Mouse (Mus musculus) ES-E14 (cell line): ENCODE results near the gene Lim2. TPM values are rescaled to one million over a fixed set of nuclear protein-coding genes. Genes with fewer than 3 reads are reported as not detected.

ENCODE experiments used
- DNase-seq: peaks from one replicate; pipeline ENCODE4 v3.0.0-alpha.2; 2013; ENCODE audit warnings: low read depth, low spot score
- H3K27ac ChIP-seq: 2 replicates; pipeline ENCODE4 v1.5.1; 2012; ENCODE audit warnings: low read depth, mild to moderate bottlenecking, low read length, moderate library complexity, mixed read lengths; ENCODE audit not compliant: poor library complexity, insufficient read depth, severe bottlenecking
- H3K36me3 ChIP-seq: 2 replicates; pipeline ENCODE4 v1.6.1; 2012; ENCODE audit warnings: mild to moderate bottlenecking, low read length, moderate library complexity, mixed read lengths; ENCODE audit not compliant: control insufficient read depth, poor library complexity, insufficient read depth, severe bottlenecking
- H3K4me1 ChIP-seq, 2 experiments: fragments of 150-350 bp in 1 of 2; sonication (generic) in 1 of 2; 2 replicates each; pipeline ENCODE4 v1.6.1; 2012; ENCODE audit warnings: low read length in 2 of 2, mild to moderate bottlenecking in 1 of 2, mixed read lengths in 1 of 2; ENCODE audit not compliant: control insufficient read depth in 2 of 2, insufficient read depth in 2 of 2, poor library complexity in 1 of 2
- H3K4me3 ChIP-seq, 2 experiments: fragments of 150-350 bp in 1 of 2; sonication (generic) in 1 of 2; 2 replicates each; pipeline ENCODE4 v1.5.1; 2012; ENCODE audit warnings: low read length in 2 of 2, low read depth in 1 of 2, mild to moderate bottlenecking in 1 of 2, mixed read lengths in 1 of 2; ENCODE audit not compliant: insufficient read depth in 1 of 2, poor library complexity in 1 of 2, severe bottlenecking in 1 of 2
- H3K9ac ChIP-seq: 2 replicates; pipeline ENCODE4 v1.6.1; 2012; ENCODE audit warnings: low read depth, mild to moderate bottlenecking, low read length, mixed read lengths; ENCODE audit not compliant: poor library complexity, insufficient read depth, severe bottlenecking
- H3K9me3 ChIP-seq: fragments of 150-350 bp; sonication (generic); 2 replicates; pipeline ENCODE4 v1.6.1; 2012; ENCODE audit warnings: low read depth, mild to moderate bottlenecking, low read length; ENCODE audit not compliant: control insufficient read depth, insufficient read depth
- CHD2 ChIP-seq: IDR thresholded peaks from 2 replicates; pipeline ENCODE4 v1.6.1; 2014; ENCODE audit warnings: mild to moderate bottlenecking, low read depth, low read length, inconsistent platforms
- HCFC1 ChIP-seq: IDR thresholded peaks from 2 replicates; pipeline ENCODE4 v1.6.1; 2012; ENCODE audit warnings: low read length, inconsistent platforms, borderline replicate concordance; ENCODE audit not compliant: insufficient read depth
- MAFK ChIP-seq: IDR thresholded peaks from 2 replicates; pipeline ENCODE4 v1.6.1; 2014; ENCODE audit warnings: mild to moderate bottlenecking, low read depth, low read length, inconsistent platforms; ENCODE audit not compliant: insufficient read depth
- ZC3H11A ChIP-seq: IDR thresholded peaks from 2 replicates; pipeline ENCODE4 v1.6.1; 2012; ENCODE audit warnings: low read depth, mild to moderate bottlenecking, inconsistent platforms, low read length, borderline replicate concordance
- ZNF384 ChIP-seq: IDR thresholded peaks from 2 replicates; pipeline ENCODE4 v1.6.1; 2012; ENCODE audit warnings: low read depth, low read length, inconsistent platforms
- in situ Hi-C, 2 experiments: fragments of 600-800 bp; cut with MboI; formaldehyde crosslinking; loops; one replicate each; pipeline ENCODE4 v1.15.1; 2025; ENCODE audit warnings: low sequenced_read_pairs in 2 of 2, inconsistent platforms in 1 of 2; ENCODE audit not compliant: unreplicated experiment in 2 of 2
- total RNA-seq: library from RNA; depleted of rRNA; stranded (reverse); fragments of 300-350 nt; gene quantifications from 2 replicates; pipeline ENCODE4 v1.2.3, GENCODE M21; 2012

Lim2 gene
- total RNA-seq, 1 experiment, result 1.1 TPM

GRCm38 (mm10) chr7:43432891-43433290, 5.4 kb downstream of the Lim2 start:
- H3K36me3 ChIP-seq, result no peaks in the 10 kb centered on the region
- H3K9ac ChIP-seq, result no peak overlapping the region
- no peak for TF ChIP-seq ZC3H11A
- no peak for TF ChIP-seq HCFC1
- no peak for TF ChIP-seq MAFK
- no peak for TF ChIP-seq CHD2
- no peak for TF ChIP-seq ZNF384
- H3K27ac ChIP-seq, result no peak overlapping the region
- in situ Hi-C loops, result no loop called here
- peaks cover 4 to 12% of the 10 kb centered on the region in 2 experiments; a peak in 3 of 4 replicates for H3K4me1 ChIP-seq
- no peak overlapping the region for H3K4me3 ChIP-seq
- no peaks in the 10 kb centered on the region for H3K9me3 ChIP-seq
- no peak for DNase-seq

- in situ Hi-C loops, result no loop called here
- TF ChIP-seq MAFK (no peak), HCFC1 (no peak)
- Histone ChIP-seq H3K4me1 (peaks cover 4 to 10% of the 10 kb centered on the region in 2 experiments; a peak in 3 of 4 replicates), H3K9ac (no peak overlapping the region), H3K9me3 (no peaks in the 10 kb centered on the region), H3K4me3 (no peak overlapping the region), H3K27ac (no peak overlapping the region), H3K36me3 (no peaks in the 10 kb centered on the region)
- no peak for DNase-seq
Observed at GRCm38 (mm10) chr7:43434676-43435075, 7.2 kb downstream of the Lim2 start.

- Histone ChIP-seq H3K4me1 (peaks cover 4 to 7% of the 10 kb centered on the region in 2 experiments; a peak in 3 of 4 replicates), H3K9ac (no peak within 1 kb of the TSS), H3K4me3 (no peak within 1 kb of the TSS), H3K36me3 (no peaks in the 10 kb centered on the region), H3K27ac (no peak within 1 kb of the TSS), H3K9me3 (no peaks in the 10 kb centered on the region)
- no peak for DNase-seq
- TF ChIP-seq ZC3H11A (no peak), CHD2 (no peak), MAFK (no peak), ZNF384 (no peak), HCFC1 (no peak)
- in situ Hi-C loops, result no loop called here
Observed at GRCm38 (mm10) chr7:43436341-43437255, 9.1 kb downstream of the Lim2 start, which contains the start of gene Nkg7. TSS of gene Nkg7 (plus strand) at chr7:43437073.

- TF ChIP-seq ZNF384, result no peak
- TF ChIP-seq MAFK, result no peak
- no peak for TF ChIP-seq ZC3H11A
- TF ChIP-seq CHD2, result no peak
- no peak for TF ChIP-seq HCFC1
- Histone ChIP-seq H3K9me3 (no peaks in the 10 kb centered on the region), H3K9ac (no peak overlapping the region), H3K4me3 (no peak overlapping the region), H3K36me3 (no peaks in the 10 kb centered on the region), H3K27ac (no peak overlapping the region), H3K4me1 (peaks cover 0 to 6% of the 10 kb centered on the region in 2 experiments)
- DNase-seq, result no peak
- in situ Hi-C loops, result no loop called here
Observed at GRCm38 (mm10) chr7:43438611-43439010, 11.1 kb downstream of the Lim2 start.

GRCm38 (mm10) chr7:43440482-43440881, 13.0 kb downstream of the Lim2 start, which contains the start of gene Cldnd2:
TSS of gene Cldnd2 (plus strand) at chr7:43440782.
- Histone ChIP-seq H3K9ac (no peak within 1 kb of the TSS), H3K27ac (no peak within 1 kb of the TSS), H3K9me3 (no peaks in the 10 kb centered on the region), H3K4me1 (peaks cover 0 to 6% of the 10 kb centered on the region in 2 experiments; a peak in 2 of 4 replicates), H3K36me3 (no peaks in the 10 kb centered on the region), H3K4me3 (no peak within 1 kb of the TSS)
- in situ Hi-C loops, result no loop called here
- TF ChIP-seq MAFK, result no peak
- TF ChIP-seq ZNF384, result no peak
- no peak for TF ChIP-seq HCFC1
- no peak for TF ChIP-seq CHD2
- TF ChIP-seq ZC3H11A, result no peak
- DNase-seq, result no peak
